In genomic region chr15:81137298-81137697, GRCm38 (mm10) we compare ENCODE assay signal across 8 mouse cellular contexts. TPM values are rescaled to one million over a fixed set of nuclear protein-coding genes. Genes with fewer than 3 reads are reported as not detected.
DNase-seq lines count a peak whose midpoint lies in the region; ATAC-seq and TF ChIP-seq lines count a peak whose summit lies in the region.

No protein-coding gene starts in this region.

- peaks cover 78% of the 10 kb centered on the region for H3K79me2 ChIP-seq in myocyte (ENCODE audit: control insufficient read depth, insufficient read depth)

- H3K27me3 ChIP-seq in myocyte (ENCODE audit: control insufficient read depth, insufficient read depth, insufficient read length): no peaks in the 10 kb centered on the region

- peak overlapping the region; percentile 28; the same call in 1 of the 2 replicates for H3K27ac ChIP-seq in layer of hippocampus, adult 2 months
- H3K27ac ChIP-seq in left cerebral cortex, adult 2 months: no peak overlapping the region

- H3K4me2 ChIP-seq in myocyte (ENCODE audit: low read depth): peak overlapping the region; percentile 94

- TF ChIP-seq POLR2A in myocyte (IDR thresholded peaks at IDR 0.05; ENCODE audit: insufficient read length, low read depth): no peak

- ATAC-seq in erythroid progenitor cell, adult 5-6 weeks (replicated peaks; ENCODE audit: low FRiP score, poor library complexity, severe bottlenecking): no peak

- no peak overlapping the region for H3ac ChIP-seq in myocyte (ENCODE audit: control insufficient read depth, insufficient read length)

- intact Hi-C loops in left cerebral cortex, adult 2 months (cut with DNase I): no loop called here

- H3K36me3 ChIP-seq in myocyte (ENCODE audit: control insufficient read depth, insufficient read depth): no peaks in the 10 kb centered on the region

- no peak overlapping the region for H3K4me3 ChIP-seq in layer of hippocampus, adult 2 months
- H3K4me3 ChIP-seq in myocyte: peak overlapping the region; percentile 4
- no peak overlapping the region for H3K4me3 ChIP-seq in left cerebral cortex, adult 2 months

- TF ChIP-seq CTCF in layer of hippocampus, adult 2 months (conservative IDR thresholded peaks at IDR 0.05): no peak
- TF ChIP-seq CTCF in left cerebral cortex, adult 2 months (IDR thresholded peaks at IDR 0.05): no peak

- no peak for DNase-seq in layer of hippocampus, adult 2 months (ENCODE audit: low spot score in 2 of 2)
- no peak for DNase-seq in layer of hippocampus, adult 9-11 months
- peak; percentile 18 for DNase-seq in adipocyte (ENCODE audit: low spot score)
- peak; percentile 26 for DNase-seq in heart, adult 8-10 months (ENCODE audit: low spot score)
- DNase-seq in left cerebral cortex, adult 2 months (ENCODE audit: extremely low spot score in 1 of 2, low spot score in 2 of 2): no peak
- DNase-seq in urinary bladder, postnatal 25 days (ENCODE audit: low spot score): no peak

TF ChIP-seq in myocyte, 11 proteins besides CTCF, POLR2A, EP300 and RAD21:
- no peak for TF ChIP-seq USF1 (IDR thresholded peaks at IDR 0.05; ENCODE audit: low read depth)
- peak; percentile 49 for TF ChIP-seq MAX (IDR thresholded peaks at IDR 0.05; ENCODE audit: low read depth)
- 0 out of 2 replicates have a peak, but pooled peaks have one; percentile 7 for TF ChIP-seq CEBPB (IDR thresholded peaks at IDR 0.05; ENCODE audit: insufficient read depth, poor library complexity, severe bottlenecking)
TF ChIP-seq in myocyte: peak in this region for 2.

RNA-seq across cellular contexts. Expression of gene Mrtfa, which starts 53.3 kb away (rescaled TPM):
- 100 to 1,000 TPM; 109 to 115 TPM for total RNA-seq in layer of hippocampus, adult 2 months (2021)
- total RNA-seq in heart, adult 8-10 months (2022): 1 to 10 TPM; 5.4 to 7.4 (median 6.7) TPM
- 36.0 TPM for polyA plus RNA-seq in myocyte (2012; fragmentation: generic; extraction: Trizol)
- 11.5 and 14.3 TPM in 2 replicates for total RNA-seq in erythroid progenitor cell, adult 5-6 weeks (2015; ENCODE audit: low replicate concordance)
- total RNA-seq in erythroid progenitor cell, adult 5-6 weeks (2017; ENCODE audit: low replicate concordance): 3.5 and 9.0 TPM in 2 replicates
- 10 to 100 TPM; 71.2 to 75.8 TPM for total RNA-seq in left cerebral cortex, adult 2 months (2021)

Comparison
In these comparisons a context has a peak if more than half of its experiments do, and no peak if none do; other contexts are left out.
1. DNase-seq: peak in adipocyte (single experiment) and heart, adult 8-10 months (single experiment); none in layer of hippocampus, adult 2 months (0 of 2), layer of hippocampus, adult 9-11 months (single experiment), left cerebral cortex, adult 2 months (0 of 2) and urinary bladder, postnatal 25 days (single experiment).
2. RNA of gene Mrtfa, which starts 53.3 kb away (total RNA-seq): 109 to 115 TPM in layer of hippocampus, adult 2 months and 71.2 to 75.8 TPM in left cerebral cortex, adult 2 months; 3.5 to 14.3 TPM in erythroid progenitor cell, adult 5-6 weeks and 5.4 to 7.4 TPM in heart, adult 8-10 months; every median in the first group is over 4 times any median in the second.